Mouse (Mus musculus) pancreas, adult 10 weeks (tissue): ENCODE data around the gene Rpgrip1l. TPM values are rescaled to one million over a fixed set of nuclear protein-coding genes. Genes with fewer than 3 reads are reported as not detected.

Source experiments
- polyA plus RNA-seq: library from polyadenylated mRNA; stranded (reverse); fragments of 350-450 nt; fragmentation: Illumina TruSeq; extraction: RNeasy Lipid Tissue Mini Kit (QIAGEN cat#74804); gene quantifications from one replicate; pipeline ENCODE4 v1.2.3, GENCODE M21; 2015; ENCODE audit warnings: low read depth, low replicate concordance; ENCODE audit not compliant: insufficient read depth

The Rpgrip1l gene
- 0.70 TPM for polyA plus RNA-seq

GRCm38 (mm10) chr8:91312835-91313832, at the start of gene Rpgrip1l, which contains the start of gene Fto:
Gene Rpgrip1l, minus strand, starts transcription at chr8:91313262.
Gene Fto, plus strand, starts transcription at chr8:91313525.

GRCm38 (mm10) chr8:91199876-91200275, 113.2 kb downstream of the Rpgrip1l start, which contains the start of gene Aktip:
Gene Aktip, minus strand, starts transcription at chr8:91199976.

Other genes with a start within 250 kb of the Rpgrip1l start
- 8.3 TPM for gene Rbl2, start 243.2 kb downstream of the Rpgrip1l start, polyA plus RNA-seq
- gene Aktip, start 113.3 kb downstream of the Rpgrip1l start, polyA plus RNA-seq, result 11.0 TPM
- 8.2 TPM for gene Fto, start 263 bp upstream of the Rpgrip1l start, polyA plus RNA-seq